Mouse (Mus musculus): ENCODE data around the gene Tbcb. TPM values are rescaled to one million over a fixed set of nuclear protein-coding genes. Genes with fewer than 3 reads are reported as not detected.
"Not testable (repeated sequence)": the region's sequence is repeated elsewhere in the genome, so short reads cannot be mapped to it uniquely, and the experiment has no call there.

Gene Tbcb
- polyA plus RNA-seq, 1 experiment from 2014 or later, result 299 TPM

DNA sequence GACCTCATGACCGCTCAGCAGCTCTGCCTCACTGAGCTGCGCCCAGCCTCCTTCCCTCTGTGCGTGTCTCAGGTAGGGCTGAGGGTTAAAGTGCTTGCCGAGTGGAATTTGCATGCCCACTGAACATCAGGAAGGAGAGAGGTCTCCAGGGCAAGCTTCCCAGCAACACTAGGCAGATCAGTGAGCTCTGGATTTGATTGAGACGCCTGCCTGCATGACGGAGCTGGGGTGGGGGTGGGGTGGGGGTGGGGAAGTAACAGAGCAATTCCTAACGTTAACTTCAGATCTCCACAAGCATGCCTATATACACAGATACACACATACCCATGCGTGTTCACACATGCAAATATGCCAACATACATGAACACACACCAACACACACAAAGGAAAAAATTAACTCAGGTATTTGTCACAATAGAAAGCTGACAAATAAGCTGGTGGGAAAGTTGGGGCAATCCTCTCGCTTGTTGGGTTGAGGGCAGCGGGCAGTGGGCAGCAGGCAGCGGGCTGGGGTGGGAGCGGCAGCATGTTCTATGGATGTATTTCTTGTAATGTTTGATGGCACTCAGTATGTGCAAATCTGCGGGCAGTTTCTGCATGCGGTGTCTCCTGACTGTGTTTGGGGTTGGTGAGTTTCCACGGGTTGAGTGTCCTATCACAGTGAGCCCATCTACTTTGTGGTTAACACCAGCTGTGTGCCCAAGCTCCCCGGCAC, 12.6 kb downstream of the Tbcb start:
- ATAC-seq (ENCODE audit: low FRiP score, low read depth), result peak; percentile 45; the same call in 1 of the 2 replicates
- no peak overlapping the region for H3K27ac ChIP-seq
- peak overlapping the region; percentile 32 for H3K4me3 ChIP-seq
- peak overlapping the region; percentile 33 for H3K9ac ChIP-seq
- no peaks in the 10 kb centered on the region for H3K9me3 ChIP-seq
- peaks cover 6% of the 10 kb centered on the region; the same call in 1 of the 2 replicates for H3K4me1 ChIP-seq
- 5% methylated on average over 16 of the region's 16 CpGs for WGBS
- no peaks in the 10 kb centered on the region for H3K27me3 ChIP-seq (replicated peaks)
- peak overlapping the region; percentile 70 for H3K4me2 ChIP-seq (replicated peaks)
- H3K36me3 ChIP-seq, result peaks cover 23% of the 10 kb centered on the region

DNA sequence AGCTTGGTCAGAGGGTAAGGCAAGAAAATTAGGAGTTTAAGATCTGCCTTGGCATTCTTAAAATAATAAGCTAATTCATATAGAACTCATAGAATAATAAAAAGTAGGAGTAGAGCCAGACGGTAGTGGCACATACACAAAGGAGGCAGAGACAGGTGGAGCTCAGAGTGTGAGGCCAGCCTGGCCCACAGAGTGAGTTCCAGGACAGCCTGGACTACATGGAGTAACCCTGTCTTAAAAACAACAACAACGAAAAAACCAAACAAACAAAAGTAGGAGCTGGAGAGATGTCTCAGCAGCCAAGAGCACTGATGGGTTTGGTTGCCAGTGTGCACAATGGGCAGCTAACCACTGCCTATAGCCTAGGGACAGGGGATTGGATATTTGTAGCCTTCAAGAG, 14.8 kb downstream of the Tbcb start:
- no peaks in the 10 kb centered on the region for H3K9me3 ChIP-seq
- H3K4me1 ChIP-seq, result peaks cover 6% of the 10 kb centered on the region; the same call in 1 of the 2 replicates
- whole genome bisulfite sequencing, result 77% methylated on average over 2 of the region's 2 CpGs
- no peak overlapping the region for H3K4me3 ChIP-seq
- no peaks in the 10 kb centered on the region for H3K27me3 ChIP-seq (replicated peaks)
- H3K36me3 ChIP-seq, result peaks cover 3% of the 10 kb centered on the region; the same call in 1 of the 2 replicates
- H3K27ac ChIP-seq, result no peak overlapping the region
- H3K9ac ChIP-seq, result no peak overlapping the region
- H3K4me2 ChIP-seq (replicated peaks), result no peak overlapping the region
- ATAC-seq (ENCODE audit: low FRiP score, low read depth), result peak; percentile 45; the same call in 1 of the 2 replicates

DNA sequence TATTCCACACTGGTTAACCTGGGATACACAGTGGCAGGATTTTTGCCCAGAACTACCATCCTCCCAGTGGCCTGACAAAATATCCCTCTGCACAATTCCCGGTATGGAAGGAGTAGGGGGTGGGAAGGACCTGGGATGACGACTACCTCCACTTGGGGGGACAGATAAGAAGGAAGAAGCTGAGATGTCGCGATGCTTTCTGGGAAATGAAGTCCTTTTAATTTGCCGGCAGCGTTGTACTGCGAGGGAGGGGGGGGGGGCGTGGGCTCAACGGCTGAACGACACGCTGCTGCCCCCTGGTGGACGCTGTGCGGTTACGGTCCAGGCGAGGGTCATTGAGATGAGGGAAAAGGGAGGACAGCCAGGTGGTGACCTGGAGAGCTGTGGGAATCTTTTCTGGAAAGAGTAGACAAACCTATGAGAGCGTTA, 15.3 kb downstream of the Tbcb start:
- H3K9ac ChIP-seq, result no peak overlapping the region
- H3K9me3 ChIP-seq, result no peaks in the 10 kb centered on the region
- H3K27ac ChIP-seq, result no peak overlapping the region
- H3K27me3 ChIP-seq (replicated peaks), result no peaks in the 10 kb centered on the region
- H3K4me1 ChIP-seq, result peaks cover 6% of the 10 kb centered on the region; the same call in 1 of the 2 replicates
- 1% methylated on average over 16 of the region's 16 CpGs for WGBS
- H3K36me3 ChIP-seq, result no peaks in the 10 kb centered on the region
- H3K4me3 ChIP-seq, result no peak overlapping the region
- peak; percentile 83 for ATAC-seq (ENCODE audit: low FRiP score, low read depth)
- H3K4me2 ChIP-seq (replicated peaks), result peak overlapping the region; percentile 45

DNA sequence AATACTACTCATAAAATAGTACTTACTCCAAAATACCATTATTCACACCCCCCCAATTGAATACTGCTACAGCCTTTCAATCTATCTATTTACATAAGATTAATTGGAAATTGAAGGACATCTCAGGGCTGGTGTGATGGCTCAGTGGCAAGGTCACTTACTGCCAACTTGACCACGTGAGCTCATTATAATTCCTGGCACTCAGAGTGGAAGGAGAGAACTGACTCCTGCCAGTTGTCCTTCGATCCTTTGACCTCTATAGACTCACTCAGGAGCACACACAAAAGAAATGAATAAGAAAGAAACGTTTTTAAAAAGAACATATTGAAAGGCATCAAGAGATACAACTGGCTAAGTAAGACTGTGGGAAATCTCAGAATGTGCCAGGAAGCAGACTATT, 16.2 kb downstream of the Tbcb start:
- WGBS, result 85% methylated on average over 3 of the region's 3 CpGs
- no peak overlapping the region for H3K27ac ChIP-seq
- H3K36me3 ChIP-seq, result no peaks in the 10 kb centered on the region
- ATAC-seq (ENCODE audit: low FRiP score, low read depth), result no peak
- H3K4me1 ChIP-seq, result peaks cover 6% of the 10 kb centered on the region; the same call in 1 of the 2 replicates
- no peaks in the 10 kb centered on the region for H3K27me3 ChIP-seq (replicated peaks)
- H3K9ac ChIP-seq, result no peak overlapping the region
- no peak overlapping the region for H3K4me2 ChIP-seq (replicated peaks)
- no peak overlapping the region for H3K4me3 ChIP-seq
- H3K9me3 ChIP-seq, result no peaks in the 10 kb centered on the region

DNA sequence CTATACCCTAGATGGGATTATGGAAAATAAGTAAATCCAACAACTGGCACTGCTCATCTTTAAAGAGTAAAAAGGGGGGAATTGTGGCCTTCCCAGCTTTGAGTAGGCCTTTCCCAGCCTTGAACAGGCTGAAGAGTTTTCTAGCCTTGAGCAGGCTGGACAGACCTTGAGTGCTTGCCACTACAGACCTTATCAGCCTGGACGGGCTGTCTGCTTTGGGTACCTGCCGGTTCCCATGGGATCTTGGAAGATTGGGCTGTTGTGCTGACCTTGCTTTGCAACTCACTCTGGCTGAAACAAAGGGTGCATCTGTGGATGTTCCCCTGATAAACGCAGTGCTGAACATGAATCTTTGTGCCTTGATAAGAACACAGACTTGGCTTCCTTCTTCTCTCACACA, 18.2 kb downstream of the Tbcb start:
- Histone ChIP-seq H3K27ac (no peak overlapping the region), H3K9me3 (no peaks in the 10 kb centered on the region), H3K27me3 (replicated peaks) (no peaks in the 10 kb centered on the region), H3K9ac (no peak overlapping the region), H3K36me3 (no peaks in the 10 kb centered on the region), H3K4me2 (replicated peaks) (no peak overlapping the region), H3K4me3 (no peak overlapping the region), H3K4me1 (no peaks in the 10 kb centered on the region)
- 91% methylated on average over 3 of the region's 3 CpGs for whole genome bisulfite sequencing
- no peak for ATAC-seq (ENCODE audit: low FRiP score, low read depth)

DNA sequence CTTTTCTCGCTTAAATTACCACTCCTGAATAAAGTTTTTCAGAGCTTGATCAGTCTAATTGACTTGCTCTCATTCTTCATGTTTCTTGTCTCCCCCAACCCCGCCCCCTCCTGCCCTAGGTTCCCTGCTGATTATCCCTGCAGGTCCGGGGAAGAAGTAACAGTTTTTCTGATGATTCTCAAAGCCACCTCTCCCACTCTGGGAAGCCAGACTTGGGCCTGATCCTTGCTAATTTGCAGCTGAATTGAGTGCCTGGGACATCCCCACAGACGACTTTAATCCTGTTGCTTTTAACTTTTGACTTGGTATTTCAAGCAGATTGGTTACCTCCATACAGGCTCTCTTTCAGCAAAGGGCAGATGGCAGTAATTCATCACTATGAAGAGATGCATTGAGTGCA, 21.0 kb downstream of the Tbcb start:
- Histone ChIP-seq H3K9ac (no peak overlapping the region), H3K4me3 (no peak overlapping the region), H3K27me3 (replicated peaks) (no peaks in the 10 kb centered on the region), H3K27ac (no peak overlapping the region), H3K4me2 (replicated peaks) (no peak overlapping the region), H3K4me1 (no peaks in the 10 kb centered on the region), H3K9me3 (no peaks in the 10 kb centered on the region), H3K36me3 (no peaks in the 10 kb centered on the region)
- no peak for ATAC-seq (ENCODE audit: low FRiP score, low read depth)
- WGBS, result 29% methylated on average over 4 of the region's 4 CpGs

DNA sequence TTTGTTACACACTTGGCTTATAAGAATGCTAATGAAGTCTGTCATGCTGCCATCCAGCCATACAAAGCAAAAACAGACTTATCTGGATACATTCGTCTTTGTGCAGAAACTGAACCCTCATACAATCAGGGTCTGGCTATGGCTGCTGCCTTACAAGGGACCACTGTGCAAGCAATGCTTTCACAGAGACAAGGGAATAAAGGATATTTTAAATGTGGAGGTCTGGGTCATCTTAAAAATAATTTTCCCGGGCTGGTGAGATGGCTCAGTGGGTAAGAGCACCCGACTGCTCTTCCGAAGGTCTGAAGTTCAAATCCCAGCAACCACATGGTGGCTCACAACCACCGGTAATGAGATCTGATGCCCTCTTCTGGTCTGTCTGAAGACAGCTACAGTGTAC, 25.7 kb downstream of the Tbcb start:
- not testable (repeated sequence) for ATAC-seq (ENCODE audit: low FRiP score, low read depth); H3K4me2 ChIP-seq (replicated peaks); H3K27ac ChIP-seq; H3K9ac ChIP-seq; H3K27me3 ChIP-seq (replicated peaks); H3K9me3 ChIP-seq; H3K4me1 ChIP-seq; H3K36me3 ChIP-seq; H3K4me3 ChIP-seq
- WGBS, result 56% methylated on average over 5 of the region's 5 CpGs

DNA sequence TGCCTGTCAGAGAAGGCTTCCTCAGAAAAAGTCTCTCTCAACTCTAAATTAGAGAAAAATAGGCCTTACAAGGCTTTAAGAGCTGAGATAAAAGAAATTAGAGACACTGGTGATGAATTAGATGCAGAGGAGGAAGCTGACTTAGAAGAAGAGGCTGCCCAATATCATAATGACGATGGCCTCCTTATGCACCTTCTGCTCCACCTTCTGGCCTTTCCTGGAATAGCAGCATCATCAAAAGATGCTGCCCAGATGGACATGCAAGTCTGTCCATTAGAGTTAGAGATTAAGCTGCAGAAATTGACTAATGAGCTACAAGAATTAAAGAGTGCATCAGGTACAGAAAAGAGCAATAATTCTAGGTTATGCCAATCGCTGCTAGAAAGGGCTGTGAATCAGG, 26.7 kb downstream of the Tbcb start:
- Histone ChIP-seq H3K9me3 (no peaks in the 10 kb centered on the region), H3K36me3 (no peaks in the 10 kb centered on the region), H3K4me2 (replicated peaks) (no peak overlapping the region), H3K9ac (no peak overlapping the region), H3K27me3 (replicated peaks) (no peaks in the 10 kb centered on the region), H3K4me3 (no peak overlapping the region), H3K27ac (no peak overlapping the region), H3K4me1 (no peaks in the 10 kb centered on the region)
- no peak for ATAC-seq (ENCODE audit: low FRiP score, low read depth)
- WGBS, result 3% methylated on average over 2 of the region's 2 CpGs

DNA sequence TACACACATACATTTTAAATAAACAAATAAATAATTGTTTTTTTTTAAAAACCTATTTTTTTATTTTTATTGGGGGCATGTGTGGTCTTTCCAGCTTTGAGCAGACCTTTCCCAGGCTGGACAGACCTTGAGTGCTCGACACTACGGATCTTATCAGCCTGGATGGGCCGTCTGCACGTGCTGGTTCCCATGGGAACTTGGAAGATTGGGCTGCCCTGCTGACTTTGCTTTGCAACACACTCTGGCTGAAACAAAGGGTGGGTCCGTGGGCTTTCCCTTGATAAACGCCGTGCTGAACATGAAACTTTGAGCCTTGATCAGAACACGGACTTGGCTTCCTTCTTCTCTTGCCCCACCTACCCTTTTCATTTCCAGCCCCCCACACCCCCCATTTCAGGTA, 27.7 kb downstream of the Tbcb start:
- Histone ChIP-seq H3K9me3 (no peaks in the 10 kb centered on the region), H3K4me1 (no peaks in the 10 kb centered on the region), H3K27me3 (replicated peaks) (no peaks in the 10 kb centered on the region), H3K27ac (no peak overlapping the region), H3K36me3 (no peaks in the 10 kb centered on the region), H3K4me3 (no peak overlapping the region), H3K4me2 (replicated peaks) (no peak overlapping the region), H3K9ac (no peak overlapping the region)
- WGBS, result 44% methylated on average over 8 of the region's 8 CpGs
- no peak for ATAC-seq (ENCODE audit: low FRiP score, low read depth)

DNA sequence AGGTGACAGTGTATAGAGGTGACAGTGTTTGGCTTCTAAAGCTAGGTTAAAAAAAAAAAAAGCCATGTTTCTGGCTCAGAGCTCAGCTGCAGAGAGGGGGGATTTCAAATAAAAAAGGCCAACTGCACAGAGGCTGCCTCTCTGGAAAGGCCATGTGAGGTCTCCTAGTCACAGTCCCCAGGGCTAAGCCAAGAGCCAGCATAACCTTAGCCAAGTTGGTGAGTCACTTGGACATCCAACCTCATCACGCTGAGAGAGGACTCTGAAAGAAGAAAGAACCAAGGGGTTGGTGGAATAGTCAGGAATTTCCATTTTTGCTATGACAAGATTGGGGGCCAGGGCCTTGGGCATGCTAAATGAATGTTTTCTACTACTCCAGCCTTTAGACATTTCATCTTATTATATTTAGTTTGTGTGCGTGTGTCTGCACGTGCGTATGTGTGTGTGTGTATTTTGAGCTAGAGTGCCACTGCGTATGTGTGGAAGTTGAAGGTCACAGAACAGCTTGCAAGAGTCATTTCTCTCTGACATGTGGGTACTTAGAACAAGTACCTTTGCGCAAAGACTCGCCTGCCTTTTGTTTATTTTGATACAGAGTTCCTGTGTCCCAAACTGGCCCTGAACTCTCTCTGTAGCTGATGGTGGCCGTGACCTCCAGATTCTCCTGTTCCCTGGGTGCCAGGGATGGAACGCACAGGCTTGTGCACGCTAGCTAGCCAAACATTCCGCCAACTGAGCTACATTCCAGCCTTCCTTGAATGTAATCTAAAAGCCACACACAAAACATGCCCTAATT, 29.0 kb downstream of the Tbcb start:
- Histone ChIP-seq H3K9me3 (no peaks in the 10 kb centered on the region), H3K4me1 (no peaks in the 10 kb centered on the region), H3K9ac (no peak overlapping the region), H3K27ac (no peak overlapping the region), H3K4me2 (replicated peaks) (no peak overlapping the region), H3K27me3 (replicated peaks) (no peaks in the 10 kb centered on the region), H3K36me3 (no peaks in the 10 kb centered on the region), H3K4me3 (no peak overlapping the region)
- no peak for ATAC-seq (ENCODE audit: low FRiP score, low read depth)
- 88% methylated on average over 11 of the region's 11 CpGs for WGBS

DNA sequence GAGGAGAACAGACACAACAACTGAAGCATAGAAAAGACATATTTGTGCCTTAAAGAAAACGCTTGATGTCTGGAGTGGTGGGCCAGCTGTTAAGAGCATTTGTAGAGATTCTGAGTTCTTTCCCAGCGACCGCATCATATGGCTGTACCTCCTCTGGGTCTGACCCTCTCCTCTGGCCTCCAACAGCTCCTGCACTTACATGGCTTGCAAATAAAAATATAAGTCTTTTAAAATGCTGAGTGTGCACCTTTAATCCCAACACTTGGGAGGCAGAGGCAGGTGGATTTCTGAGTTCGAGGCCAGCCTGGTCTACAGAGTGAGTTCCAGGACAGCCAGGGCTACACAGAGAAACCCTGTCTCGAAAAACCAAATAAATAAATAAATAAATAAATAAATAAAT, 31.4 kb downstream of the Tbcb start:
- H3K36me3 ChIP-seq; H3K27ac ChIP-seq; H3K4me2 ChIP-seq (replicated peaks); H3K9me3 ChIP-seq; ATAC-seq (ENCODE audit: low FRiP score, low read depth); H3K9ac ChIP-seq; H3K4me1 ChIP-seq; H3K4me3 ChIP-seq; H3K27me3 ChIP-seq (replicated peaks): not testable (repeated sequence)
- WGBS, result 88% methylated on average over 5 of the region's 5 CpGs

DNA sequence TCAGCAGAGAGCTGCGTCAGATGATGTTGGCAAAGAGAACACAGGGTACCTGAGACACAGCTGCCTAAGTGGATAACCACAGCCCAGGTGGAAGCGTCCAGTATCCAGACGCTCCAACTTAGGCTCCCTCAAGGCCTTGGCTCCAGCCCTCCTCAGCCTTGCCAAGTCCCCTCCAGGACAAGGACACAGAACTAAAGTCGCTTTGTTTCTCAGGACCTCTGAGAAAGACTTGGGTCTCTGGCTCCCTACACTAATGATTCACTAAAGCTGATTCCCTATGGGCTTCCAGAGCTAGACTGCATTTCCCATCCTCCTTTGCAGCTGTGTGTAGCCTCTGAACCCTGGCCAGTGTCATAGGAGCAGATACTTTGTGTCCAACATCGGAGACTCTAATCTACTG, 31.9 kb downstream of the Tbcb start:
- H3K4me1 ChIP-seq, result peaks cover 9% of the 10 kb centered on the region
- no peak overlapping the region for H3K4me2 ChIP-seq (replicated peaks)
- no peak overlapping the region for H3K27ac ChIP-seq
- no peak overlapping the region for H3K9ac ChIP-seq
- no peaks in the 10 kb centered on the region for H3K36me3 ChIP-seq
- no peak for ATAC-seq (ENCODE audit: low FRiP score, low read depth)
- H3K27me3 ChIP-seq (replicated peaks), result no peaks in the 10 kb centered on the region
- H3K4me3 ChIP-seq, result no peak overlapping the region
- no peaks in the 10 kb centered on the region for H3K9me3 ChIP-seq
- WGBS, result 88% methylated on average over 5 of the region's 5 CpGs
